Mouse (Mus musculus): ENCODE results near the gene Pappa2. TPM values are rescaled to one million over a fixed set of nuclear protein-coding genes. Genes with fewer than 3 reads are reported as not detected.

Pappa2 gene
- total and polyA plus RNA-seq, 3 experiments, result 0.09 to 0.47 (median 0.12) TPM

DNA sequence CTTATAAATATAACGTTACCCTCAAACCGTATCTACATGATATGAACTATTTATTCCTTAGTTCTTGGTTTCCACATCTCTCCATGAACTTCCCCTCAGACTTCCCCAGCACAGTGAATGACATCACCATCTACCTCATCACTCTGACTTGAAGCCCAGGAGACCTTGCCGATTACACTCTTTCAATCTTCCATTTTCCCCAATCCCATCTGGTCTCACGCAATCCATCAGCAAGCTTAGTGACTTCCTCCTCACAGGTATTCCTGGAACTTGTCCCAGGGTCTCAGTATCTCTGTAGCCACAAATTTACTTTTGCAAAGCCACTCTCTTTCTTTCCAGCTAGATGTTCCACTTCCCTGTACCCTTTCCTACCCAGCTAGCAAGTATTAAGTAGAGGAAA, 209.5 kb downstream of the Pappa2 start:
- Histone ChIP-seq H3K9ac (ENCODE audit: low read depth, low read length) (no peak overlapping the region), H3K27me3 (ENCODE audit: control insufficient read depth, insufficient read depth, low read length) (no peaks in the 10 kb centered on the region), H3K4me1 (ENCODE audit: control insufficient read depth, insufficient read depth, low read length) (no peaks in the 10 kb centered on the region), H3K27ac (no peak overlapping the region), H3K79me2 (replicated peaks; ENCODE audit: control insufficient read depth, insufficient read depth, low read length) (no peaks in the 10 kb centered on the region), H3K4me3 (no peak overlapping the region), H3K36me3 (ENCODE audit: control insufficient read depth, insufficient read depth, low read length) (no peaks in the 10 kb centered on the region)
- 67% methylated on average over 4 of the region's 4 CpGs for WGBS
- intact Hi-C loops (cut with DNase I), result no loop called here
- no peak for DNase-seq
- TF ChIP-seq POLR2A (IDR thresholded peaks at IDR 0.05; ENCODE audit: insufficient read depth, low read depth, low read length) (no peak), EP300 (IDR thresholded peaks at IDR 0.05; ENCODE audit: insufficient read depth, low read depth, low read length) (no peak), CTCF (IDR thresholded peaks at IDR 0.05) (no peak)

DNA sequence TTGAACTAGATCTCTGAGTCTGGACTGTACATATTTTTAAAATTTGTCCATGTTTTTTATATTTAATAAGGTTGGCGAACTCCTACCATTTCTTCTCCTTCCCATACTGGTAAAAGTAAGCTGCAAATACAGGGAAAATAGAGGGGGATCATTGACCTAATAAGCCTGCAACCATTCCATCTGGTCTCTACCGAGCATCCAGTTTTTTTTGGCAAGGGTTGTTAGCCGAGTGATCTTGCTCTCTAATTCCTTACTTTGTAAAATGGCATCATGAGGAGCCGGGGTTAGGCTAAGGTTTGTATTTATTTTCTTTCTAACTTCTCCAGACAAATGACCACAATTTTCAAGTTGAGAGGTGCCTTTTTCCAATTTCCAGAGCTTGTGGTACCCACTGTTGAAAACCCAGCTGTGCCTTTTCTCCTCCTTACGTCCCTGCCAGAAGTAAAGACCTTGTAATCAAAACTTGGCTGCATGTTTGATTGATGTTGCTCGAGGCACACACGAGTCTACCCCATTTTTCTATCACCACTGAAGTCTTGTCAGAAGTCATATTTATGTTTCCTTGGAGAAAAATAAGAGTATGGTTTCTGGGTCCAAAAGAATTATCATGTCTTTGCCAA, 210.1 kb downstream of the Pappa2 start:
- H3K4me3 ChIP-seq, result no peak overlapping the region
- no peak overlapping the region for H3K27ac ChIP-seq
- WGBS, result 65% methylated on average over 7 of the region's 7 CpGs
- TF ChIP-seq POLR2A (IDR thresholded peaks at IDR 0.05; ENCODE audit: insufficient read depth, low read depth, low read length), result no peak
- no peak for TF ChIP-seq EP300 (IDR thresholded peaks at IDR 0.05; ENCODE audit: insufficient read depth, low read depth, low read length)
- no peak for TF ChIP-seq CTCF (IDR thresholded peaks at IDR 0.05)
- H3K79me2 ChIP-seq (replicated peaks; ENCODE audit: control insufficient read depth, insufficient read depth, low read length), result no peaks in the 10 kb centered on the region
- intact Hi-C loops (cut with DNase I), result no loop called here
- no peaks in the 10 kb centered on the region for H3K27me3 ChIP-seq (ENCODE audit: control insufficient read depth, insufficient read depth, low read length)
- no peak overlapping the region for H3K9ac ChIP-seq (ENCODE audit: low read depth, low read length)
- H3K4me1 ChIP-seq (ENCODE audit: control insufficient read depth, insufficient read depth, low read length), result no peaks in the 10 kb centered on the region
- H3K36me3 ChIP-seq (ENCODE audit: control insufficient read depth, insufficient read depth, low read length), result no peaks in the 10 kb centered on the region
- DNase-seq, result no peak

DNA sequence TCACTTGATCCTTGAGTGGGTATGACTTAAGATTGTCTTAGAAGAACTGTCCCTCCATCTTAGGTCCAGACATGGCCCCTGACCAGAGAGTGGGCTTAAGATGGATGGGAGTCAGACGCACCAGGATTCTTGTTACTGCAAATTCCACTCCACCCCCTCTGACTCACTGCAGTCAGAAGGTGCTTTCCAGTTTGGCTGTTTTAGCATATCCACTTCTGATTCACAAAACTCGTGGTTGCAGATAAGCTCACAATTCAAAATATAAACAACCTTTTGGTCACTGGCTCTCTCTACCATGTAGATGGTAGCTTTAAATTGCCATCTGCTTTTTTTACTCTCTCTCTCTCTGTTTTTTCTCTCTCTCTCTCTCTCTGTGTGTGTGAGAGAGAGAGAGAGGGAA, 214.4 kb downstream of the Pappa2 start:
- Histone ChIP-seq H3K36me3 (ENCODE audit: control insufficient read depth, insufficient read depth, low read length) (no peaks in the 10 kb centered on the region), H3K4me1 (ENCODE audit: control insufficient read depth, insufficient read depth, low read length) (no peaks in the 10 kb centered on the region), H3K79me2 (replicated peaks; ENCODE audit: control insufficient read depth, insufficient read depth, low read length) (no peaks in the 10 kb centered on the region), H3K4me3 (no peak overlapping the region), H3K27me3 (ENCODE audit: control insufficient read depth, insufficient read depth, low read length) (no peaks in the 10 kb centered on the region), H3K9ac (ENCODE audit: low read depth, low read length) (no peak overlapping the region), H3K27ac (no peak overlapping the region)
- 28% methylated on average over 2 of the region's 2 CpGs for WGBS
- intact Hi-C loops (cut with DNase I), result no loop called here
- TF ChIP-seq CTCF (IDR thresholded peaks at IDR 0.05) (no peak), POLR2A (IDR thresholded peaks at IDR 0.05; ENCODE audit: insufficient read depth, low read depth, low read length) (no peak), EP300 (IDR thresholded peaks at IDR 0.05; ENCODE audit: insufficient read depth, low read depth, low read length) (no peak)
- DNase-seq, result no peak

DNA sequence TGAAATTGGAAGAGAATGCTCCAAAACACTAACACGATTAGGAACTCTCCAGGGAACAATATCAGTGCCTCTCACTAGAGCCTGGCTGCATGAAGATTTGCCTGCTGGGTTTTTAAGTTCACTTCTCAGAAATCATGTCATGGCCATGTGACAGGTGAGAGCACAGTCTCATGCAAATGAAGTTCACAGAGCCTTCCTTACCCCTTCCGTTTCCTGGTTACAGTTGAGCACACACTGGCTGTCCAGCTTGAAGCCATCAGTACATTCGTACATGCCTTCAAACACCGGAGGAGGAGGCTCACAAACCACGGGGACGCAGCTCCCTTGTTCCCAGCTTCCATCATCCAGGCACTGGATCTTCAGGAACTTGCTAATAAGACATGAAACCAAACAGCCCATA, 215.6 kb downstream of the Pappa2 start:
- Histone ChIP-seq H3K4me1 (ENCODE audit: control insufficient read depth, insufficient read depth, low read length) (no peaks in the 10 kb centered on the region), H3K27me3 (ENCODE audit: control insufficient read depth, insufficient read depth, low read length) (no peaks in the 10 kb centered on the region), H3K9ac (ENCODE audit: low read depth, low read length) (no peak overlapping the region), H3K36me3 (ENCODE audit: control insufficient read depth, insufficient read depth, low read length) (no peaks in the 10 kb centered on the region), H3K4me3 (no peak overlapping the region), H3K27ac (no peak overlapping the region), H3K79me2 (replicated peaks; ENCODE audit: control insufficient read depth, insufficient read depth, low read length) (no peaks in the 10 kb centered on the region)
- TF ChIP-seq CTCF (IDR thresholded peaks at IDR 0.05), result no peak
- no peak for TF ChIP-seq EP300 (IDR thresholded peaks at IDR 0.05; ENCODE audit: insufficient read depth, low read depth, low read length)
- TF ChIP-seq POLR2A (IDR thresholded peaks at IDR 0.05; ENCODE audit: insufficient read depth, low read depth, low read length), result no peak
- intact Hi-C loops (cut with DNase I), result no loop called here
- WGBS, result 62% methylated on average over 6 of the region's 6 CpGs
- no peak for DNase-seq

DNA sequence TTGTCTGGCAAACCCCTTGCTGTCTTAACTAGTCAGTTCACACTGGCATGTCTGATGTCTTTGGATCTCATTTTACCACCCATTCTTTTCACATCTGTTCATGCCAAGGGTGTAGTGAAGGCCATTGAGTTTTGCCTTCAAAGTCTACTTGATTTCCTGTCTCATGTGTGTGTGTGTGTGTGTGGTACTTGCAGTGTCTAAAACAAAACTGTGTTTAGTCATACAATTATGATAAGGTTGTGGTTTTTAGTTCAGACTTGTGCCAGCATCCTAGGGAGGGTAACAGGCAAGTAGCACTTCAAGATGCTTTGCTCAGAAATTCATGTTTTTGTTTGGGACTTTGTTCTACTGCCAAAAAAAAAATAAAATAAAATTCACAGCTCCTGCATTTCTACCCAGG, 216.1 kb downstream of the Pappa2 start:
- Histone ChIP-seq H3K27me3 (ENCODE audit: control insufficient read depth, insufficient read depth, low read length) (no peaks in the 10 kb centered on the region), H3K4me1 (ENCODE audit: control insufficient read depth, insufficient read depth, low read length) (no peaks in the 10 kb centered on the region), H3K27ac (no peak overlapping the region), H3K79me2 (replicated peaks; ENCODE audit: control insufficient read depth, insufficient read depth, low read length) (no peaks in the 10 kb centered on the region), H3K4me3 (no peak overlapping the region), H3K9ac (ENCODE audit: low read depth, low read length) (no peak overlapping the region), H3K36me3 (ENCODE audit: control insufficient read depth, insufficient read depth, low read length) (no peaks in the 10 kb centered on the region)
- DNase-seq, result no peak
- intact Hi-C loops (cut with DNase I), result no loop called here
- TF ChIP-seq POLR2A (IDR thresholded peaks at IDR 0.05; ENCODE audit: insufficient read depth, low read depth, low read length) (no peak), CTCF (IDR thresholded peaks at IDR 0.05) (no peak), EP300 (IDR thresholded peaks at IDR 0.05; ENCODE audit: insufficient read depth, low read depth, low read length) (no peak)

DNA sequence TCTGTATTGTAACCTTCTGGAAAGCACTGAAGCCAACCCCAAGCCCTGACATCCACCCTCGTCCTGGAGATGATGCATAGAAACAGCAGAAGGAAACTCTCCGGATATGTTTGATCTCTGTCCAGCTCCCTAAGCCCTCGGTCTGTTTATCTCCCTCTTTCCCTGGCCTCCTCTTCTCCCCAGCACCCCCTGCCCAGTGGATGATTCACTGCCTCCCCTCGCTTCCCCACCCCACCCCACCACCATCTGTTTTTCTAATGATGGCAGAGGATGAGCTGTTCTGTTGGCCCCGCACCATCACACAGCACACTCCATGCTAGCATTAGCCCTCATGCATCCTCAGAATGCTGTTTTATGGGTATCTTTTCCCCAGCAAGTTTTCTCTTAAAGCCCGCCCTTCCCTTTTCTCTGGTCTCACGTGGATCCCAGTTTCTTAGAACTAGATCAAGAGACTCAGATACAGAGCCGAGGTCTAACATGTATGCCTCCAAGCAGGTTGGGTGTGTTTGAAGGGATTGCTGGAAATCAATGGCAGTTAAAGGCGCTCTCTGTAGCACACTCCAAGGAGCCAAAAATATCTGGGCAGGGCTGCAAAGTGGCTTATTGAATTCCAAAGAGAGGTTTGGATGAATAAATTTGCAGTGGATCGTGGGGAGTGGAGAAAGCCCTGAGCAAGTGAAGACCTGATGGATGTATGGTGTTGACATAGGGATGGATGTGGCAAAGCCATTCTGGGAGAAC, 231.8 kb downstream of the Pappa2 start:
- Histone ChIP-seq H3K27ac (no peak overlapping the region), H3K4me1 (ENCODE audit: control insufficient read depth, insufficient read depth, low read length) (no peaks in the 10 kb centered on the region), H3K79me2 (replicated peaks; ENCODE audit: control insufficient read depth, insufficient read depth, low read length) (no peaks in the 10 kb centered on the region), H3K27me3 (ENCODE audit: control insufficient read depth, insufficient read depth, low read length) (no peaks in the 10 kb centered on the region), H3K36me3 (ENCODE audit: control insufficient read depth, insufficient read depth, low read length) (no peaks in the 10 kb centered on the region), H3K4me3 (no peak overlapping the region), H3K9ac (ENCODE audit: low read depth, low read length) (no peak overlapping the region)
- no peak for DNase-seq
- TF ChIP-seq CTCF (IDR thresholded peaks at IDR 0.05) (no peak), POLR2A (IDR thresholded peaks at IDR 0.05; ENCODE audit: insufficient read depth, low read depth, low read length) (no peak), EP300 (IDR thresholded peaks at IDR 0.05; ENCODE audit: insufficient read depth, low read depth, low read length) (no peak)
- WGBS, result 44% methylated on average over 10 of the region's 10 CpGs
- intact Hi-C loops (cut with DNase I), result no loop called here

All from heart, adult 2 months (tissue).